Mouse (Mus musculus) neutrophil, adult 5-6 weeks (primary cell): ENCODE results near the gene Cox7b. TPM values are rescaled to one million over a fixed set of nuclear protein-coding genes. Genes with fewer than 3 reads are reported as not detected.
"Not testable (repeated sequence)": the region's sequence is repeated elsewhere in the genome, so short reads cannot be mapped to it uniquely, and the experiment has no call there.

Experiments used
- ATAC-seq: fragments of 151-379, 151-347 bp; 2 replicates; pipeline ENCODE4 v1.8.0; 2017; ENCODE audit warnings: mild to moderate bottlenecking, moderate TSS enrichment; ENCODE audit not compliant: insufficient number of reproducible peaks, poor library complexity, low FRiP score, severe bottlenecking; ENCODE audit errors: extremely low read depth
- total RNA-seq: library from RNA; stranded (forward); fragments of 200-1000 nt; gene quantifications from 2 replicates; pipeline ENCODE4 v1.2.3, GENCODE M21; 2017

Gene Cox7b
- total RNA-seq, result 87.4 and 108 TPM in 2 replicates

GRCm38 (mm10) chrX:106015571-106016322 is at the start of gene Cox7b:
Cox7b (plus strand) TSS chrX:106015700.
- ATAC-seq, result peak; percentile 55

DNA sequence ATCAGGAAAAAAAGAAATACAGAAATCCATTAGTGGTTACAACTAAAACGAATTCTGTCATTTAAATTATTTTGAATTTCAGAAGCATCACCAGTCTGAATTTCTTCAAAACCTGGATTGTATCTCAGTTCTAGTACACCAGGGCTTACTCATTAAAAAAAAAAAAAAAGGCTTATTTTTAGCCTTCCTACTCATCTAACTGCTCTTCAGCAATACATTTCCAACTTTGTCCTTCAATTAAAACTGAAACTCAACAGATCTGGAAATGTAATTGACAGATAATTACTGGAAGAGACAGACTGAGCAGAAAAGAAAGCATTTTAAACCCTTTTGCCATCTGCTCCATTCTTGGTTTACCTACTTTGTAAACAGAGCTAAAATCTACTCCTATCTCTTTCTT is 13.9 kb upstream of the Cox7b start:
- ATAC-seq, result no peak

- no peak for ATAC-seq
These were observed 4.7 kb upstream of the Cox7b start for GRCm38 (mm10) chrX:106010762-106011161.

GRCm38 (mm10) chrX:106011465-106012159 is 3.9 kb upstream of the Cox7b start, which contains the start of gene Magt1:
Magt1 (minus strand) TSS chrX:106011906.
- peak; percentile 88 for ATAC-seq

GRCm38 (mm10) chrX:106012559-106012958 is 2.9 kb upstream of the Cox7b start:
- ATAC-seq, result no peak

DNA sequence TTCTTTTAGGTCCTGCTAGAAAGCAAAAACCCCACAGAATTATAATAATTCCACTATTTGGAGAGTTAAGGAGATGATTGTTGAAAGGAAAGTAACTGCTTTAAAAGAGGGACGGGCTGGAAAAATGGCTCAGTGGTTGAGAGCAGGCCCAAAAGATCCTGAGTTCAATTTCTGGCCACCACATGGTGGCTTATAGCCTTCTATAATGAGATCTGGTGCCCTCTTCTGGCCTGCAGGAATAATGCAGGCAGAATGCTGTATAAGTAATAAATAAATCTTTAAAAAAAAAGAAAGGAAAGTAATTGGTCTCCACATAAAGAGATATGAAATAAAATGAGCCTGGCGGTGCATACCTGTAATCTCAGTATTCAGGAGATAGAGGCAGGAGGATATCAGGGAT is 2.3 kb upstream of the Cox7b start:
- ATAC-seq, result peak; percentile 50; the same call in 1 of the 2 replicates

- ATAC-seq, result not testable (repeated sequence)
These were observed 641 bp upstream of the Cox7b start for GRCm38 (mm10) chrX:106014741-106015377.

- no peak for ATAC-seq
These were observed 1.6 kb downstream of the Cox7b start for GRCm38 (mm10) chrX:106017102-106017501.

DNA sequence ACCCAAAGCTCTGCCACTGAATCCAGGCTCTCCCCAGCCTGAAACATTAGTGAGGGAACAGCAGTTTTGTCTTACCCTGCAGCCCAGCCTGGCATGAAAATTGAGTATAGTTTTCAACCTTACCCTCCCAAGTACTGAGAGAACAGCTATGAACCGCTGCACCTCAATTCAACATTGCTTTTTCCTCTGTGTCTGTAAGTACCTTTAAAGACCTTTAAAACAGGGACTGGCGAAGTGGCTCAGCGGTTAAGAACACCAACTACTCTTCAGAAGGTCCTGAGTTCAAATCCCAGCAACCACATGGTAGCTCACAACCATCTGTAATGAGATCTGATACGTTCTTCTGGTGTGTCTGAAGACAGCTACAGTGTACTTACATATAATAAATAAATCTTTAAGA is 2.0 kb downstream of the Cox7b start:
- ATAC-seq, result no peak

- ATAC-seq, result peak; percentile 98
These were observed 11.2 kb downstream of the Cox7b start, which contains the start of gene Atp7a for GRCm38 (mm10) chrX:106026418-106027342. Atp7a (plus strand) TSS chrX:106027276.

DNA sequence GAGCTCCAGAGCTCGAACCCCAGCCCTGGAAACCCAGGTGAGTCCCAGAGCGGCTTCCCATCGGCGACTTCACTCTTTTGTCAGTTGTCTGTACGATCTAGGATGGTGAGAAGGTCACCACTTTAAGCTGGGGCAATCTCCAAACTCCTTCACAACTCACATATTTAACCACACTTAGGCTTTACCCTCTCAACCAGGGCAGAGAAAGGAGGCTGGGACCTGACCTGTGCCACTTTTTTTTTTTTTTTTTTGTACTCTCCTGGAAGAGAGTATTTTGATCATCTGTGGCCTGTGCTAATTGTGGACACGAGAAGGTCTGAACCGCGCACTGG is 11.8 kb downstream of the Cox7b start:
- ATAC-seq, result no peak

- ATAC-seq, result no peak
These were observed 14.7 kb downstream of the Cox7b start for GRCm38 (mm10) chrX:106030176-106030575.

DNA sequence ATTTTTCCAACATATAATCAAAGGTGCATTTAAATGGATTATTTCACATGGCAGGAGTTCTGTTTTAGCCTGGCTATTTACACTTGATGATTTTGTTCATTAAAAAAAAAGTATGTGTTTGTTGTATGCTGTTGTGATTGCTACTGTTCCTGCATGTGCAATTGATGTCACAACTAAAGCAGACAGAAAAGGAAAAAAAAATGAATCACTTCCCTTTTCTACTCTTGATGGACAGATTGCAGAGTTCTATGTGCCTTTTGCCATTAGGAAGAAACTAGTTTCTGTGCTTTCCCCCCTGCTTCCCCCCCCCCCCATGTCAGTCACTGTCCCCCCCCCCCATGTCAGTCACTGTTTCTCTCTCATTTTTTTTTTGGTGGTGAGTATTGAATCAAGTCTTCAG is 15.6 kb downstream of the Cox7b start:
- peak; percentile 43; the same call in 1 of the 2 replicates for ATAC-seq

DNA sequence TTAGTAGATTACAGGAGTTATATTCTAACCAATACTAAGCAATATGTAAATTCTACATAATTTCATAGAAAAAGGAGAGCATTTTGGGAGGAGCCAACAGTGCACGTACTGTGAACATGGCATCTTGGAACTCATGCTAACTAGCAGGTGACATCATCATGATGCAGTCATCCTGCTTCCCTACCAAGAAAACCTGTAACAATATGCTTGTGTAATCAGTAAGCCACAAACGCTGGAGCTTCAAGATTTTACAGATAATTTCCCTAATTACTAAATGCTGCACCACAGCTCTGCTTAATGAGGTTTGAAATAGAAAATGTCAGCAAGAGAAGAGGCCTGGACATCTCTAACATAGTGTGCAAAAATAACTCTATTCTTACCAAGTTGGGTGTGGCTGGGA is 20.2 kb downstream of the Cox7b start:
- ATAC-seq, result peak; percentile 63; the same call in 1 of the 2 replicates

GRCm38 (mm10) chrX:106037185-106037752 is 21.8 kb downstream of the Cox7b start:
- no peak for ATAC-seq

GRCm38 (mm10) chrX:106043863-106044617 is 28.5 kb downstream of the Cox7b start:
- ATAC-seq, result no peak

GRCm38 (mm10) chrX:106045455-106045854 is 30.0 kb downstream of the Cox7b start:
- no peak for ATAC-seq

GRCm38 (mm10) chrX:106045928-106046327 is 30.4 kb downstream of the Cox7b start:
- no peak for ATAC-seq
